Mouse (Mus musculus): Measurements from ENCODE around the gene Hspa8. TPM values are rescaled to one million over a fixed set of nuclear protein-coding genes. Genes with fewer than 3 reads are reported as not detected.
A peak's percentile ranks its signal among the peaks of the same experiment; 100 is the strongest.

Gene Hspa8
- total and polyA plus RNA-seq, 3 experiments = 2,915 to 7,761 (median 6,462) TPM

DNA sequence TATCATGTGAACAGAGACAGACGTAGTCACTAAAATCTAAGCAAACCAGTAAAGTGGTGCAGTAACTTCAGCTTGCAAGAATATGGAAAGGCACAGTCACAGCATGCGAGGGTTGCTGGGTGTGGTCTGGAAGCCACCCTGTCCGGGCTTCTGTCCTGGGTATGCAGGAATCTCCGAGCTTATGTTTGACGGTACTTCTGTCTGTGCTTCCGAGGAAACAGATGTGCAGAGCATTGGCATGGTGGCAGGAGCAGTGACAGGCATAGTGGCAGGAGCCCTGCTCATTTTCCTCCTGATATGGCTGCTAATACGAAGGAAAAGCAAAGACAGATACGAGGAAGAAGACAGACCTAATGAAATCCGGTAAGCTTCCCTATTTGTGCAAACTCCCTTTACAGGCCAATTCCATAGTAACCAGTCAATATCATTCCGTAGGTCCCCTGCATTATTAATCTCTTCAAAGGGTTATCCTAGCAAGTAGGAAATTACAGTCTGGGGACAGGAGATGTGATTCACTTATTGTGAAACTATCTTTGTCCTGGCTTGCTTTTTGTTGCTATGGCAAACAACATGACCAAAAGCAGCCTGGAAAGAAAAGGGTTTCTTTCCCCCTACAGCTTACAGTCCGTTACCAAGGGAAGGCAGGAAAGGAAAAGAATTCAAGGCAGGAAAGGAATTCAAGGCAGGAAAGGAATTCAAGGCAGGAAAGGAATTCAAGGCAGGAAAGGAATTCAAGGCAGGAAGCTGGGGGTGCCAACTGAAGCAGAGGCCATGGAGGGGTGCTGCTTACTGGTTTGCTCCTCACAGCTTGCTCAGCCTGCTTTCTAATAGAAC is 19.7 kb upstream of the Hspa8 start:
- TF ChIP-seq E2F4 (IDR thresholded peaks at IDR 0.05; ENCODE audit: insufficient replicate concordance, low read depth, low read length) (no peak), EP300 (IDR thresholded peaks at IDR 0.05; ENCODE audit: low read length) (no peak), CTCF (conservative IDR thresholded peaks at IDR 0.05 in 1 of 2, IDR thresholded peaks at IDR 0.05 in 1 of 2; ENCODE audit: low read depth in 2 of 2, low read length in 2 of 2) (no peak), JUN (IDR thresholded peaks at IDR 0.05; ENCODE audit: insufficient read depth, low read depth, low read length) (no peak), MXI1 (IDR thresholded peaks at IDR 0.05; ENCODE audit: low read depth, low read length) (no peak), USF2 (conservative IDR thresholded peaks at IDR 0.05; ENCODE audit: low read depth, low read length) (no peak), ZMIZ1 (IDR thresholded peaks at IDR 0.05; ENCODE audit: low read depth, low read length) (no peak), POLR2A (IDR thresholded peaks at IDR 0.05; ENCODE audit: low read depth, low read length) (no peak), MYC (IDR thresholded peaks at IDR 0.05; ENCODE audit: low read depth, low read length) (no peak), POLR2AphosphoS2 (IDR thresholded peaks at IDR 0.05; ENCODE audit: low read depth, low read length) (no peak), NELFE (IDR thresholded peaks at IDR 0.05; ENCODE audit: low read depth, low read length) (no peak)
- Histone ChIP-seq H3K27ac (ENCODE audit: insufficient read depth, low read depth) (no peak overlapping the region), H3K9me3 (replicated peaks; ENCODE audit: low read length) (no peaks in the 10 kb centered on the region), H3K36me3 (replicated peaks in 1 of 2; ENCODE audit: control insufficient read depth in 1 of 2, insufficient read depth in 1 of 2, low read length in 1 of 2) (no peaks in the 10 kb centered on the region), H3K4me3 (replicated peaks in 1 of 3; ENCODE audit: low read depth in 2 of 3, low read length in 2 of 3, poor library complexity in 1 of 3) (no peak overlapping the region), H3K9ac (ENCODE audit: insufficient read depth, low read depth) (no peak overlapping the region), H3K79me2 (replicated peaks; ENCODE audit: control insufficient read depth, extremely low read depth, insufficient read depth, poor library complexity, severe bottlenecking) (no peaks in the 10 kb centered on the region), H3K27me3 (replicated peaks) (no peaks in the 10 kb centered on the region), H3K4me2 (ENCODE audit: insufficient read depth, low read depth, poor library complexity, severe bottlenecking) (no peak overlapping the region), H3K4me1 (ENCODE audit: control insufficient read depth in 1 of 2, insufficient read depth in 2 of 2) (peaks cover 10 to 23% of the 10 kb centered on the region in 2 experiments)
- in situ Hi-C loops (cut with MboI; ENCODE audit: low pct_ligation_motif_present, low pct_unique_long_range_greater_than_20kb, low sequenced_read_pairs) = no loop called here
- no peak for DNase-seq (ENCODE audit: extremely low read depth)
- dilution Hi-C loops (cut with MboI; ENCODE audit: extremely low pct_ligation_motif_present, extremely low pct_unique_long_range_greater_than_20kb, low sequenced_read_pairs) = no loop called here

DNA sequence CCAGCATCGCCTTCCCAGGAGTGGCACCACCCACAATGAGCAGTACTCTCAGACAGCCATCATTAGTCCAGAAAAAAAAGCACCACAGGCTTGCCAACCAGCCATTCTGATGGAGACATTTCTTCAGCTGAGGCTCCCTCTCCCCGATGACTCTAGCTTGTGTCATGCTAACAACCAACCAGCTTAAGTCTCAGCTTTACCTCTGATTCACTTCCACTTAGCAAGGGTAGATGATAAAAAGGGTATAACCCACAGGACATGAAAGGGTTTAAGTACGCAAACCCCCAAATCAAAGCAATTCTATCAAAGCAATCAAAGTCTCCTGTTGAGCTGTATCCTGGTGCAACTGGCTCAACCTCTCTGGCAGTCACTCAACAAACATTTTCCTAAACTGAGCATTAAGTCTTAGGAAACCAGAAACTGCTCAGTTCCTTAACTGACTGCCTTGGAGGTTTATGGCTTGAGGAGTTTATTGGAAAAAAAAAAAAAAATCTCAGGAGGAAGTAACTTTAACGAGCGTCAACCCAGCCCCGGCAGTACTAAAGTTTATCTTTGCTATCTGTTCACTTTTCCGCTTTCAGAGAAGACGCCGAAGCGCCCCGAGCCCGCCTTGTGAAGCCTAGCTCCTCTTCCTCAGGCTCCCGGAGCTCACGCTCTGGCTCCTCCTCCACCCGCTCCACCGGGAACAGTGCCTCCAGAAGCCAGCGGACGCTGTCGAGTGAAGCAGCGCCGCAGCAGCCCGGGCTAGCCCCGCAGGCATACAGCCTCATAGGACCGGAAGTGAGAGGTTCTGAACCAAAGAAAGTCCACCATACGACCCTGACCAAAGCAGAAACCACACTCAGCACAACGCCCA is 18.8 kb upstream of the Hspa8 start:
- no peak overlapping the region for H3K9ac ChIP-seq (ENCODE audit: insufficient read depth, low read depth)
- no peak for DNase-seq (ENCODE audit: extremely low read depth)
- H3K36me3 ChIP-seq (replicated peaks in 1 of 2; ENCODE audit: control insufficient read depth in 1 of 2, insufficient read depth in 1 of 2, low read length in 1 of 2) = no peaks in the 10 kb centered on the region
- peaks cover 8 to 23% of the 10 kb centered on the region in 2 experiments for H3K4me1 ChIP-seq (ENCODE audit: control insufficient read depth in 1 of 2, insufficient read depth in 2 of 2)
- dilution Hi-C loops (cut with MboI; ENCODE audit: extremely low pct_ligation_motif_present, extremely low pct_unique_long_range_greater_than_20kb, low sequenced_read_pairs) = no loop called here
- peak overlapping the region; percentile 16; the same call in 1 of the 2 replicates for H3K4me2 ChIP-seq (ENCODE audit: insufficient read depth, low read depth, poor library complexity, severe bottlenecking)
- no peak overlapping the region for H3K4me3 ChIP-seq (replicated peaks in 1 of 3; ENCODE audit: low read depth in 2 of 3, low read length in 2 of 3, poor library complexity in 1 of 3)
- H3K27ac ChIP-seq (ENCODE audit: insufficient read depth, low read depth) = no peak overlapping the region
- no peaks in the 10 kb centered on the region for H3K27me3 ChIP-seq (replicated peaks)
- no peaks in the 10 kb centered on the region for H3K79me2 ChIP-seq (replicated peaks; ENCODE audit: control insufficient read depth, extremely low read depth, insufficient read depth, poor library complexity, severe bottlenecking)
- no peaks in the 10 kb centered on the region for H3K9me3 ChIP-seq (replicated peaks; ENCODE audit: low read length)
- TF ChIP-seq USF1 (IDR thresholded peaks at IDR 0.05; ENCODE audit: low read depth, low read length) = no peak
- peak; percentile 73 for TF ChIP-seq ZNF384 (IDR thresholded peaks at IDR 0.05; ENCODE audit: low read depth, low read length)
- in situ Hi-C loops (cut with MboI; ENCODE audit: low pct_ligation_motif_present, low pct_unique_long_range_greater_than_20kb, low sequenced_read_pairs) = no loop called here

Measured in CH12.LX (cell line).